Mouse (Mus musculus): ENCODE measurements around the gene Tceanc2. TPM values are rescaled to one million over a fixed set of nuclear protein-coding genes. Genes with fewer than 3 reads are reported as not detected.

Gene Tceanc2
- polyA plus RNA-seq, 1 experiment from 2014 or later, result 16.8 TPM

Other genes with a start within 250 kb of the Tceanc2 start
- 98.4 and 103 TPM in 2 replicates for gene Mrpl37, start 112.2 kb downstream of the Tceanc2 start, polyA plus RNA-seq (2014; fragmentation: Nextera tagmentation; extraction: Ambion mirVana)
- gene Cyb5rl, start 112.1 kb downstream of the Tceanc2 start, polyA plus RNA-seq (2014; fragmentation: Nextera tagmentation; extraction: Ambion mirVana), result 1.7 and 5.1 TPM in 2 replicates
- gene Cdcp2, start 82.2 kb downstream of the Tceanc2 start, polyA plus RNA-seq (2014; fragmentation: Nextera tagmentation; extraction: Ambion mirVana), result not detected in 2 replicates
- gene Tmem59, start 717 bp downstream of the Tceanc2 start, polyA plus RNA-seq (2014; fragmentation: Nextera tagmentation; extraction: Ambion mirVana), result 330 and 352 TPM in 2 replicates
- not detected in 2 replicates for gene Ldlrad1, start 30.1 kb upstream of the Tceanc2 start, polyA plus RNA-seq (2014; fragmentation: Nextera tagmentation; extraction: Ambion mirVana)
- 46.3 and 52.0 TPM in 2 replicates for gene Lrrc42, start 74.4 kb upstream of the Tceanc2 start, polyA plus RNA-seq (2014; fragmentation: Nextera tagmentation; extraction: Ambion mirVana)
- 32.9 and 40.6 TPM in 2 replicates for gene Hspb11, start 74.5 kb upstream of the Tceanc2 start, polyA plus RNA-seq (2014; fragmentation: Nextera tagmentation; extraction: Ambion mirVana)
- not detected in 2 replicates for gene Dio1, start 128.1 kb upstream of the Tceanc2 start, polyA plus RNA-seq (2014; fragmentation: Nextera tagmentation; extraction: Ambion mirVana)
- 43.4 and 49.7 TPM in 2 replicates for gene Yipf1, start 135.2 kb upstream of the Tceanc2 start, polyA plus RNA-seq (2014; fragmentation: Nextera tagmentation; extraction: Ambion mirVana)
- 24.2 and 27.8 TPM in 2 replicates for gene Ndc1, start 188.7 kb upstream of the Tceanc2 start, polyA plus RNA-seq (2014; fragmentation: Nextera tagmentation; extraction: Ambion mirVana)